Mouse (Mus musculus): ENCODE data around the gene Anln.
"Not testable (repeated sequence)": the region's sequence is repeated elsewhere in the genome, so short reads cannot be mapped to it uniquely, and the experiment has no call there.

The Anln gene

GRCm38 (mm10) chr9:22389021-22389476, at the start of gene Anln:
Gene Anln (minus strand): TSS chr9:22389188.
- peak; percentile 89 to 91 for DNase-seq

DNA sequence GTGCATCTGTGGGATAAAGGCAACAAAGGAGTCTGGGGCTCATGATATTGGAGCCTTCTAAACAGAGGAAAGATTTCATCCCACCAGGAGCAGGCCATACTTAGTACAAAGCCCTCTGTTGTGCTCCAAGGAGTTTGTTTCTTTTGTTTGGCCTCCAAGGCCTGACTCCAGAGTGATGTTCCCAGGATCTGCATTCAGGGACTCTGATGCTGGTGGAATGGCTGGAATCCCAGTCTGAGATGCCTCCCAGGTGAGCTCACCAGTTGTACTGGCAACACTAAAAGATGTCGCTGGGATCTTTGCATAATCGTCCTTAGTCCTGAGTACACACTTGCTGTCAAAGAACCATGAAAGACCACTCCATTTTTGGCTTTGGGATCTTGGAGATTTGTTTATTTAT, 45.1 kb upstream of the Anln start:
- no peak for DNase-seq

DNA sequence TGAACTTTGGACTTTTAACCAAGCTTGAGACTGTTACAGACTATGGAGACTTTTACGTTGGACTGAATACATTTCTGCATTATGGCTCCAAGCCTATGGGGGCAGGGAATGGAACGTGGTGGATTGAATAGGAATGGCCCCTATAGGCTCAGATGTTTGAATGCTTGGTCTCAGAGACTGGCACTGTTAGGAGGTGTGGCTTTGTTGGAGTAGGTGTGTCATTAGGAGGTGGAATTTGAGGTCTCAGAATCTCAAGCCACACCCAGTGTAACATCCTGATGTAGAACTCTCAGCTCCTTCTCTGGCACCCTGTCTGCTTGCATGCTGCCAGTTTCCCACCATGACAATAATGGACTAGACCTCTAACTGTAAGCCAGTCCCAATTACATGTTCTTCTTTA, 44.2 kb upstream of the Anln start:
- no peak for DNase-seq

DNA sequence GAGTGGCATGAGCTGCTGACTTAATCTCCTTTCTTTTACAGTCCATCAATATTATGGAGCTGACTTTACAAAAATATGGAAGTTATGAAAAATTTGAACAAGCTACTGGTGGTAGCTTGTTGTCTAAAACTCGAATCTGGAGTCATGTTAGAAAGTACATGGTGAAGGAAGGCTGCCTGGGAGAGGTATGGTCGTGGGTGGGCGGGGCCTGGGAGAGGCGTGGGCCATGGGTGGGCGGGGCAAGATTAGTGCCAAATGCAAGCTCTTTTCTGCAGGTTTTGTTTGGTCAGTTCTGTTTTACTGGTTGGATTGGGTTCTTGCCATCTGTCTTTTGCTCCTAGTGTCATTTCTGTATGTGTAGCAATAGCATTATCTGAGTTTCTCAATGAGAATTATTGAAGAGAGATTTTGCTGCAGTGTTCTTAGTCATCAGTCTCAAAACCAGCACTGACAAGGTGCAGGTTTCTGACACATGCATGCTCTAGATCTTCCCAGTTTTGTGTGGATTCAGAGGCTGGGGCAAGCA, 41.4 kb upstream of the Anln start:
- no peak for DNase-seq

- no peak for DNase-seq
Observed at GRCm38 (mm10) chr9:22429533-22430241, 40.7 kb upstream of the Anln start.

DNA sequence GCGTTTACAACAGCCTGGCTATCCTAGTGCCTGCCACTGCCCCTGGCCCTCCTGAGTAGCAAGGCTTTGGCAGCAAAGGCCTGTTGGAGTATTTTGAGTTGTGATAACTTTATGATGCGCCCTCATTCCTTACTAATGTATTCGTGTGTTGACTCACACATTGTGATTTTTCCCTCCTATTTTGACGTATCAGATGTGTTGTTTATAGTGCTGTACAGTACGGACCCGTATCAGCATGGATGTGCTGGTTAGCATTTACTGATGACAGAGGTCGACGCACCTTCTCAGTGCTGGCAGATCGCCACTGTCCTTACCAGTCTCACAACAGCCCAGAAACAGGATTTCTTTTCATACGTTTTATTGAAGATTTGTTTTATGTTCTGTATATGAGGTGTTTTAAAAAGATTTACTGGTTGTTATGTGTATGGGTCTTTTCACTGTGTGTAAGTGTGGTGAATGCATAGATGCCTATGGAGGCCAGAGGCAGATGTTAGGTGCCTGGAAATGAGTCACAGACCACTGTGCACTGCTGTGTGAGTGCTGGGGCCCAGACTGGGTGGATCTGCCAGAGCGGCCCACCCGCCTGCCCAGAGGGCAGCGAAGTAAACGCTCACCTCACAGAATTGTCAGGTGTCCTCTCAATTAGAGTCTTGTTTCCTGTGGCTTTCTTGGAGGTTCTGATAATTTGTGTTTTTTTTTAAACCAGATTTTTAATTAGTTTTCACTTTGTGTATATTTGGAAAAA, 39.9 kb upstream of the Anln start:
- DNase-seq = no peak

DNA sequence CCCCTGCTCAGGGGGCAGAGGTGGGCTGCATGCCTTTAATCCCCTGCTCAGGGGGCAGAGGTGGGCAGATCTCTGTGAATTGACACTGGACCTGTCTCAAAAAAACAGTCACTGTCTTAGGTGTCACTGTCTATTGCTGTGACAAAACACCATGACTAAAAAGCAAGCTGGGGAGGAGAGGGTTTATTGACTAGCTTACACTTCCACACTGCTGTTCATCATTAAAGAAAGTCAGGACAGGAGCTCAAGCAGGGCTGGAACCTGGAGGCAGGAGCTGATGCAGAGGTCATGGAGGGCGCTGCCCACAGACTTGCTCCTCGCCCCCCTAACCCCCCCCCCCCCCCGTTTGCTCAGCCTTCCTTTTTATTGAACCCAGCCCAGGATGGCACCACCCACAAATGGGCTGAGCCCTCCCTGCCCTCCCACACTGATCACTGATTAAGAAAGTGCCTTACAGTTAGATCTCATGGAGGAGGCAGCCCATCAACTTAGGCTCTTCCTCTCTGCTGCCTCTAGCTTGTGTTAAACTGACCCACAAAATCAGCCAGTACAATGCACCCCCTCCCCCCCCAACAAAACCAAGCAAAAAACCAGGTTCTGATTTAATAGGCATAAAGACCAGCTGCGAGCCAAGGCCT, 39.2 kb upstream of the Anln start:
- no peak for DNase-seq

GRCm38 (mm10) chr9:22424719-22425118, 35.7 kb upstream of the Anln start:
- no peak for DNase-seq

DNA sequence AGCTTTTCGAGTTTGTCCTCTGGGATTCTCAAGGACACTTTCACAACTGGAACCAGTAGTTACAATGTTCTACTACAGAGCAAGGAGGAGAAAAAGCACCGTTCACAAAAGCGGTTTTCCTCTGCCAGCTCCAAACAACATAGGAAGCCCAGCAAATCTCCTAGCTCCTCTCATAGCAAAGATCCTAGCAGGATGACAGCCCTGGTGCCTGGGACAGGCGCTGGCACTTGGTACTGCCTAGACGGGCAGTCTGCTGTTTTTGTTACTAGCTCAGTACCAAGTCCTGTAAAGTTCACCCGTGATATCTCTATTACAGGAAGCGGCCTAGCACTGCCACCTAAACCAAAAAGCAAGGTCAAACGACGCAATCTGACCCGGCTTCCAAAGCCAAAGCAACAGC, 35.2 kb upstream of the Anln start:
- DNase-seq = no peak

- DNase-seq = no peak
Observed at GRCm38 (mm10) chr9:22423507-22423906, 34.5 kb upstream of the Anln start.

GRCm38 (mm10) chr9:22422559-22422958, 33.6 kb upstream of the Anln start:
- DNase-seq = no peak

GRCm38 (mm10) chr9:22420491-22420890, 31.5 kb upstream of the Anln start:
- DNase-seq = no peak

DNA sequence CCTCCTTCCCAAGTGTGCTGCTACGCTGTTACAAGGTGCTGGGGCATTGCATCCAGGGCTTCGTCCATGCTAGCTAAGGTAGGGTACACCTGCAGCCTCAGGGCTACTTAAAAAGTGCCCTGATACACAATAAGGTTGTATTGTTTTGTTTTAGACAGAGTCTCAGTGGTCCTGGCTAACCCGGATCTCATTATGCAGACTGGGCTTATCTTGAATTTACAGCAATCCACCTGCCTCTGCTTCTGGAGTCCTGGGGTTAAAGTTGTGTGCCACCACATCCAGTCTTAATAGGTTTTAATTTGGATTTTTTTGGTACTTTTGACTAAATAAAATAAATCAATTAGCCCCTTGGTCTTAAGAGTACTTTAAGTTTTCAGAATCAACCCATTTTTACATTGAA, 30.9 kb upstream of the Anln start:
- DNase-seq = no peak

GRCm38 (mm10) chr9:22417547-22417946, 28.6 kb upstream of the Anln start:
- no peak for DNase-seq

- no peak for DNase-seq
Observed at GRCm38 (mm10) chr9:22416187-22416586, 27.2 kb upstream of the Anln start.

GRCm38 (mm10) chr9:22411002-22411857, 22.2 kb upstream of the Anln start, which contains the start of gene 9530077C05Rik:
Gene 9530077C05Rik (plus strand): TSS chr9:22411513.
- peak; percentile 97 to 98 for DNase-seq

DNA sequence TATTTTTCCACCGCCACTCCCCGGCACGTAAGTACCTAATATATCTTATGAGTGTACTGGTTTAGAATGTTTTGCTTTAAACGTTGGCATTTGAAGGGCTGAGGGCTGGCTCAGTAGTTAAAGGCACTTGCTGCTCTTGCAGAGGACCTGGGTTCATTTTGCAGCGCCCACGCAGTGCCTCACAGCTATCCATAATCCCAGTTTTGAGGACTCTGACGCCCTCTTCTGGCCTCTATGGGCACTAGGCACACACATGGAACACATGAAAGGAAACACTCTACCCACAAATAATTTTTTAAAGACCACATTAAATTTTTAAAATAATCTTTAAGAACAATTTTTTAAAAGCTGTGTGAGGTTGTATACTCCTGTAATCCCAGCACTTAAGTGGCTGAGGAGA, 20.5 kb upstream of the Anln start:
- DNase-seq = no peak

GRCm38 (mm10) chr9:22408344-22408743, 19.4 kb upstream of the Anln start:
- DNase-seq = peak in 1 of 2 experiments; percentile 34

GRCm38 (mm10) chr9:22407633-22408032, 18.6 kb upstream of the Anln start:
- not testable (repeated sequence) for DNase-seq

DNA sequence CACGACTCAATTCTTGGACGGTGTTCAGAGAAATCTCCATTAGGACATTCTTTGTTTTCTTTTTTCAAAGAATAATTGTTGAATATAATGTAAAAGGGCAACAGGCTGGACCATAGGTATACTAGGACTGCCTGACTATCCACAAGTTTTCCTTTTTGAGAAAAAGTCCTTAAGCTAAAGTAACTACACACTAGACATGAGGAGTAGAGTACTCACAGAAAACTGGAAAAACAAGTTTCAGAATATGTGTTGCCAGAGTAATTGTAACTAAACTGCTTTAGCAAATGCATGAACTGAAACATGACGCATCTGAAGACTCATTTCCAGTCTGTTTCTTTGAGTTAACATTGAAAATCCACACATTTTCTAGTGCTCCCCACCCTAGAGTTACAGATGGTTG, 16.4 kb upstream of the Anln start:
- no peak for DNase-seq

- not testable (repeated sequence) for DNase-seq
Observed at GRCm38 (mm10) chr9:22403501-22403900, 14.5 kb upstream of the Anln start.

- no peak for DNase-seq
Observed at GRCm38 (mm10) chr9:22402976-22403375, 14.0 kb upstream of the Anln start.

All from lung, adult 18-20 months (tissue).